Mouse (Mus musculus): ENCODE measurements around the gene Crat. TPM values are rescaled to one million over a fixed set of nuclear protein-coding genes. Genes with fewer than 3 reads are reported as not detected.

The Crat gene
- polyA plus RNA-seq, 1 experiment from 2014 or later: 30.6 TPM

DNA sequence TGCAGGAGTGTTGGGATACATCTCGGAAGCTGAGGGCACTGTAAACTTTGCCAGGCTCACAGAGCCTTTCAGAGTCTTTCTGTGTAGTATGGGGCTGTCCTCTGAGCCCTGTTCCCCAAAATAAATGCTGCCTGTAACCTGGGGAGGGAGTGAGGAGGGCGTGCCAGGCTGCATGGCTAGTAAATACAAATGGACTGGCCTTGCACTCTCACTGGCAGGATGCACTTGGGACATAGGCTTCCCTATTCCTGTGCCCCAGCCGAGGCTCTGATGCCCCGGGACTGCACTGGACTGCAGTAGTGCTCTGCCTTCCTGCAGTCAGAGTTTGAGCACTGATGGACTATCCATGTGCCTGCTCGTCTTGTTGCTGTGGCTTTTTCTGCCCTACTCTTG is 26.9 kb upstream of the Crat start:
- ATAC-seq (ENCODE audit: low FRiP score, low TSS enrichment): no peak
- Histone ChIP-seq H3K9ac (ENCODE audit: low read depth, low read length) (peak overlapping the region; percentile 66), H3K36me3 (ENCODE audit: control insufficient read depth, insufficient read depth, low read length) (peaks cover 64% of the 10 kb centered on the region), H3K27me3 (ENCODE audit: control insufficient read depth, insufficient read depth, low read length) (no peaks in the 10 kb centered on the region), H3K4me1 (ENCODE audit: control insufficient read depth, insufficient read depth, low read length) (peaks cover 64% of the 10 kb centered on the region), H3K4me2 (replicated peaks; ENCODE audit: low read depth, low read length) (peak overlapping the region; percentile 57), H3K9me3 (ENCODE audit: control insufficient read depth, low read length) (no peaks in the 10 kb centered on the region), H3K27ac (ENCODE audit: low read depth, low read length) (peak overlapping the region; percentile 100), H3K4me3 (ENCODE audit: low read length) (peak overlapping the region; percentile 28)
- 43% methylated on average over 5 of the region's 5 CpGs for WGBS

DNA sequence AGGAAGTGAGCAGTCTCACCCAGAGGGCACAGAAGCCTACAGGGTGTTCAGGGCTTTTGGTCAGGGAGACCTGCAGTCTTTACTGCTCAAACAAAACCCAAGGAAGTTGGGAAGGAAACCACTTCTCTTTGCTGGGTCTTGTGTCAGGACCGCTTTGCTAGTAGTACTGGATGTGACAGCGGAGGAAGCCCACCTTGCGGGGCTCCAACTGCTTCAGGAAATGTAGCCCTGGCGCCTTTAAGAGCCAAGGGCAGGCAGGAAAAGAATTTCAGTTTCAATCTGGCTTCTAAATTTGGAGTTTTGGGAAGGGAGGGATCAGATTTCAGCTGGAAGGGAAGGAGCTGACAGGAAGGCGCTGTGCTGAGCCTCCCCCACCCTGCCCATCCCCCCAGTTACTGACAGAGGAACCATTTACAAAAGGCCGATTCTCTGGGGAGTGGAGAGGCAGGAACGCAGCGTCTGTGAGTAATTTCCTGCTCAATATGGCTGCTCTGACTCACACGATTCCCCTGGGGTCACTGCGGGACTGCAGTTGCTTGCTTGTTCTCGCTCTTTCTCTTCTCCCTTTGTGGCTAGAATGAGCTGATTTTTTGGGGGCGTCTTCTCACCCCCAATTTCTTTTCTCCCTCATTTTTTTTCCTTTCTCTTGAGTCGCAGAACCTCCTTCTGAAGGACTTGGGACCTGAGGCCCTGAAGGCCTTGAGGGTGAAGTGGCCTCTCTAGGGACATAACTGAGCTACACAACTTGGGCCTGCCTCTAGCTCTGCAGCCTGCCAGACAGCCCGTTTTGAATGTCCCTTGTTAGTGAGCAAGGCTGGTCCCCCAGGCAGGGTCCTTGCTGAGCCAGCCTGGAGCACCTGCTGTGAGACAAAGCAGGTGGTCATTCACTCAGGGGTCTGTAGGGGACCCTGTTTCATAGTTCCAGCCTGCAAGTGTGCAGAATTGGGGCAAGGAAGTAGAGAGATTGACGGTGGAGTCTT is 26.2 kb upstream of the Crat start:
- peak overlapping the region; percentile 100 for H3K27ac ChIP-seq (ENCODE audit: low read depth, low read length)
- H3K27me3 ChIP-seq (ENCODE audit: control insufficient read depth, insufficient read depth, low read length): no peaks in the 10 kb centered on the region
- H3K4me1 ChIP-seq (ENCODE audit: control insufficient read depth, insufficient read depth, low read length): peaks cover 64% of the 10 kb centered on the region
- H3K4me3 ChIP-seq (ENCODE audit: low read length): peak overlapping the region; percentile 28
- peak; percentile 70 for ATAC-seq (ENCODE audit: low FRiP score, low TSS enrichment)
- H3K9ac ChIP-seq (ENCODE audit: low read depth, low read length): peak overlapping the region; percentile 66
- no peaks in the 10 kb centered on the region for H3K9me3 ChIP-seq (ENCODE audit: control insufficient read depth, low read length)
- H3K4me2 ChIP-seq (replicated peaks; ENCODE audit: low read depth, low read length): peak overlapping the region; percentile 57
- 3% methylated on average over 15 of the region's 15 CpGs for WGBS
- peaks cover 63% of the 10 kb centered on the region for H3K36me3 ChIP-seq (ENCODE audit: control insufficient read depth, insufficient read depth, low read length)

DNA sequence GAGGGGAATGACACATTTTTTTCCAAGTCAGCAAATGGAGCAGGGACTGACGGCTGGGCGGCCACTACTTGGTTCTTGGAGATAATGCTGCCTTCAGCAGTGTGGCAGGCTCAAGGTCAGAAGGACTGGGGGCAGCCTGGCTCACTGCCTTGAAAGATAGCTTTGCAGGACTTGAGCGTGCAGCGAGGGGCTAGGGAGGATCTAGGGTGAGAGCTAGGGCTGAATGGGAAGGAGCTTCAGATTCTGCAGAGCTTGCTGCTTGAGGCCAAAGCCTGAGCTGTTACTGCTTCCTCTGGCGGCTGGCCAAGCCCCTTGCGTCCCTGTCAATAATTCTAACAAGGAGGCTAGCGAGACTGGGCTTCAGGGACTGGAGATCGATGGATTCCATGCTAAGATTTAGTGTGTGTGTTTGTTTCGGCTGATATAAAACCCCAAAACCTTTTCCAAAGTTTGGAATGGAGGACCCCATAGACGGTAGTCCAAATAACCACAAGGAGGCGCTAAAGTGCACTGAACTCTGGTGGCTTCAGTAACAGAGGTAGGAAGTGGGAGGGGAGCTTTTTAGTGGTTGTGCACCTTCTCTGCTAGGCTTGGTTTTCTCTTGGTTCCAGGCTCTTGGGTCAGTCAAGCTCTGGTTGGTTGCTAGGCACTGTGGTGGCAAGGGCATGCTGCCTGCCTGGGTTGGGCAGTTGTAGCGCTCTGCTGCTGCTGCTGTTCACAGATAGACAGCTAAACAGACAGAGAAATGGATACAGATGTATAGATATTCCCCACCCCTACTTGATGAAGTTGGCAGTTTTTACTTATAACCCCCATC is 25.3 kb upstream of the Crat start:
- Histone ChIP-seq H3K27ac (ENCODE audit: low read depth, low read length) (peak overlapping the region; percentile 100), H3K4me1 (ENCODE audit: control insufficient read depth, insufficient read depth, low read length) (peaks cover 62% of the 10 kb centered on the region), H3K9me3 (ENCODE audit: control insufficient read depth, low read length) (no peaks in the 10 kb centered on the region), H3K4me2 (replicated peaks; ENCODE audit: low read depth, low read length) (peak overlapping the region; percentile 57), H3K27me3 (ENCODE audit: control insufficient read depth, insufficient read depth, low read length) (no peaks in the 10 kb centered on the region), H3K9ac (ENCODE audit: low read depth, low read length) (peak overlapping the region; percentile 50; the same call in 1 of the 2 replicates), H3K4me3 (ENCODE audit: low read length) (peak overlapping the region; percentile 9; the same call in 1 of the 2 replicates), H3K36me3 (ENCODE audit: control insufficient read depth, insufficient read depth, low read length) (peaks cover 59% of the 10 kb centered on the region)
- ATAC-seq (ENCODE audit: low FRiP score, low TSS enrichment): peak; percentile 15
- WGBS: 9% methylated on average over 12 of the region's 12 CpGs

DNA sequence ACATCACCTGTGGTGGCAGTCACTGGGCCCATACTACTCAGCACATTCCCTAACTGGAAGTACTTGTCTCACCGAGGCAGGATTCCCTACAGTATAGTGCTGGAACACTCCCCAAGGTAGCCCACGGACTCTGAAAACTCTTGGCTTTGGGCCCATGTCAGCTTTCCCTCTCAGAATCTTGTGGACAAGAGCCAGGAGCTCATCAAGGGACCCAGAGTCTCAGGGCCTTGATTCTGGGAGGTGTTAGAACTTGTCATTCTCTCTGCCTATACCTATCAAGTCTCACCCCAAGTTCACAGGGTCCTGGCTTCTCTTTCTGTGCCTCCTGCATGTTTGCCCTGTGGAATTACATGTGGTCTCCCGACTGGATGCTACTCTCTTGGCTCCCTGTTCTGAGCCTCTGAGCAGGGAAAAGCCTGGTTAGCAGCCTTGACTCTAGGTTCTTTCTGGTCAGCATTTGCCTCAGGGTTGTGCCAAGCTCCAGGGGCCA is 24.6 kb upstream of the Crat start:
- Histone ChIP-seq H3K4me3 (ENCODE audit: low read length) (no peak overlapping the region), H3K4me2 (replicated peaks; ENCODE audit: low read depth, low read length) (no peak overlapping the region), H3K27ac (ENCODE audit: low read depth, low read length) (peak overlapping the region; percentile 100), H3K36me3 (ENCODE audit: control insufficient read depth, insufficient read depth, low read length) (peaks cover 56% of the 10 kb centered on the region), H3K9me3 (ENCODE audit: control insufficient read depth, low read length) (no peaks in the 10 kb centered on the region), H3K9ac (ENCODE audit: low read depth, low read length) (peak overlapping the region; percentile 42; the same call in 1 of the 2 replicates), H3K27me3 (ENCODE audit: control insufficient read depth, insufficient read depth, low read length) (no peaks in the 10 kb centered on the region), H3K4me1 (ENCODE audit: control insufficient read depth, insufficient read depth, low read length) (peaks cover 55% of the 10 kb centered on the region)
- 48% methylated on average over 3 of the region's 3 CpGs for WGBS
- ATAC-seq (ENCODE audit: low FRiP score, low TSS enrichment): no peak

DNA sequence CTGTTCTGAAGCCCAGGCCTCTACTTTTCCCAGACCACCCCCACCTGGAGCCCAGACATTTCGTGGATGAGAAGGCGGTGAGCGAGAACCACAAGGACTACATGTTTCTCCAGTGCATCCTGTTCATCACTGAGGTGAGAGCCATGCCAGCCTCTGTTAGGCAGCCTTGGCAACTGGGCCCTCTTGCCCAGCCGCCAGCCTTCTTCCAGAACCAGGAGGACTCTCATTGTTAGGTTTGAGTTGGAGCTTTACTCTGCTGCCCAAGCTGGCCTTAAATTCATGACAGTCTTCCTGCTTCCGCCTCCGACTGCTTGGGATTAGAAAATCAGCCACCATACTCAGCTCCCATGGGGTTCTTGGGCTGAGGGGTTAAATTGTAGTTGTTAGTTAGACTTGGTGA is 24.0 kb upstream of the Crat start:
- Histone ChIP-seq H3K4me3 (ENCODE audit: low read length) (no peak overlapping the region), H3K27ac (ENCODE audit: low read depth, low read length) (peak overlapping the region; percentile 100), H3K36me3 (ENCODE audit: control insufficient read depth, insufficient read depth, low read length) (peaks cover 52% of the 10 kb centered on the region), H3K4me2 (replicated peaks; ENCODE audit: low read depth, low read length) (no peak overlapping the region), H3K27me3 (ENCODE audit: control insufficient read depth, insufficient read depth, low read length) (no peaks in the 10 kb centered on the region), H3K9me3 (ENCODE audit: control insufficient read depth, low read length) (no peaks in the 10 kb centered on the region), H3K9ac (ENCODE audit: low read depth, low read length) (no peak overlapping the region; the same call in 1 of the 2 replicates), H3K4me1 (ENCODE audit: control insufficient read depth, insufficient read depth, low read length) (peaks cover 49% of the 10 kb centered on the region)
- 89% methylated on average over 6 of the region's 6 CpGs for WGBS
- ATAC-seq (ENCODE audit: low FRiP score, low TSS enrichment): no peak

DNA sequence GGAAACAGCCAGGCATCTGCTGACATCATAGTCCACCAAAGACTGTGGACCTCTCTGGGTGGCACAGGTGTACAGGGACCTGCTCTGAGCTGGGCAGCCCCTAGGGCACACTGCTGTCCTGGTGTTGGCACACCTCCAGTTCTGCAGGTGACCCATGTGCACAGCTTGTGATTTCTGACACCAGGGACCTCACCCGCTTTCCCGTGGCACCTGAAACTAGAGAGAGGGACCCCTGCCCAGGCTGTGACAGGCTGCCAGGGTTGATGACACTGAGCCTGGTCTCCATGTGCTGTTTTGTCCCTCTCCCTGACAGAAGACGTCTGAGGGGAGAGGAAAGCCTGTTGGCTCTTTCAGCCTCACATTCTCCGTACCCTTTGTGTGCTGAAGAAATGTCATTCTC is 22.2 kb upstream of the Crat start:
- Histone ChIP-seq H3K4me3 (ENCODE audit: low read length) (no peak overlapping the region), H3K9ac (ENCODE audit: low read depth, low read length) (no peak overlapping the region), H3K27ac (ENCODE audit: low read depth, low read length) (no peak overlapping the region), H3K9me3 (ENCODE audit: control insufficient read depth, low read length) (no peaks in the 10 kb centered on the region), H3K4me2 (replicated peaks; ENCODE audit: low read depth, low read length) (no peak overlapping the region), H3K27me3 (ENCODE audit: control insufficient read depth, insufficient read depth, low read length) (no peaks in the 10 kb centered on the region), H3K36me3 (ENCODE audit: control insufficient read depth, insufficient read depth, low read length) (peaks cover 51% of the 10 kb centered on the region), H3K4me1 (ENCODE audit: control insufficient read depth, insufficient read depth, low read length) (peaks cover 32% of the 10 kb centered on the region)
- 97% methylated on average over 4 of the region's 4 CpGs for WGBS
- no peak for ATAC-seq (ENCODE audit: low FRiP score, low TSS enrichment)

DNA sequence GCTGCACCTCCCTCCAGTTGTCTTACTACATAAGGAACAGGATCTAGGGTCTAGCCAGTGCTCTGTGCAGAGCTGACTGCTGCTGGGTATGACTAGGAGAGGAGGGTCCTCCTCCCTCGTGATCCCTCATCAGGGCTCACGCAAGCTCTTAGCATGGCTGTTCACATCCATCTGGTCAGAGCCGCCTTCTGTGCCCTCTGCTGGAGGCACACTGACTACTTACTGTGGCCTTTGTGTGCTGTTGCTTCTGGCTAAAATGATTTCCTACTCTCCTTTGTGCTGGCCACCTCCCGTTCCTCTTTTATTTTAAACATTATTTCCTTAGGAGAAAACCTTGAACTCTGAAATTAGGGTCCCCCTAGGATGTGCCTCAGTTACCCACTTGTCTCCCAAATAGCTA is 21.2 kb upstream of the Crat start:
- no peak overlapping the region for H3K9ac ChIP-seq (ENCODE audit: low read depth, low read length)
- WGBS: 87% methylated on average over 4 of the region's 4 CpGs
- H3K4me1 ChIP-seq (ENCODE audit: control insufficient read depth, insufficient read depth, low read length): peaks cover 23% of the 10 kb centered on the region

DNA sequence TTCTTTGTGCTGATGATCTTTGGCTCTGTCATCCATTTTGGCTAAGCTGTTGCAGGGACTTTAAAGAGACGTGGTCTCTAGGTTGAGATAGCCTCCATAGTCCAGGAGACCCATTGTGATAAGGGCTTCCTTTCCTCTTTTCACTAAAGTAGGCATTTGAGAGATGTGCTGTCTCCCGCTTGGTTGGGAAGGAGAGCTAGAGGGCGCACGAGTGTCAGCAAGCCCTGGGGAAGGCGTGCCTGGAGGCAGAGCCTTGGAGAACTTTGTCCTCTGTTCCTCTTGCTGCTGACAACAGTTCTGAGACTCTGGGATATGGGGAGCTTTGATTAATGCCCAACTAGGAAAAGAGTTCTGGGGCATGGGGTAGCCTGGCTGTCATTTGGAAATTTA is 20.5 kb upstream of the Crat start:
- H3K4me2 ChIP-seq (replicated peaks; ENCODE audit: low read depth, low read length): no peak overlapping the region
- ATAC-seq (ENCODE audit: low FRiP score, low TSS enrichment): no peak
- 75% methylated on average over 5 of the region's 5 CpGs for WGBS
- peaks cover 18% of the 10 kb centered on the region for H3K4me1 ChIP-seq (ENCODE audit: control insufficient read depth, insufficient read depth, low read length)
- H3K27ac ChIP-seq (ENCODE audit: low read depth, low read length): no peak overlapping the region
- H3K9ac ChIP-seq (ENCODE audit: low read depth, low read length): no peak overlapping the region
- H3K9me3 ChIP-seq (ENCODE audit: control insufficient read depth, low read length): no peaks in the 10 kb centered on the region
- H3K27me3 ChIP-seq (ENCODE audit: control insufficient read depth, insufficient read depth, low read length): no peaks in the 10 kb centered on the region
- peaks cover 67% of the 10 kb centered on the region for H3K36me3 ChIP-seq (ENCODE audit: control insufficient read depth, insufficient read depth, low read length)
- H3K4me3 ChIP-seq (ENCODE audit: low read length): no peak overlapping the region

More for the DNA sequence above, 21.2 kb upstream of the Crat start:
- Histone ChIP-seq H3K9me3 (ENCODE audit: control insufficient read depth, low read length) (no peaks in the 10 kb centered on the region), H3K36me3 (ENCODE audit: control insufficient read depth, insufficient read depth, low read length) (peaks cover 60% of the 10 kb centered on the region), H3K27me3 (ENCODE audit: control insufficient read depth, insufficient read depth, low read length) (no peaks in the 10 kb centered on the region), H3K27ac (ENCODE audit: low read depth, low read length) (no peak overlapping the region), H3K4me3 (ENCODE audit: low read length) (no peak overlapping the region), H3K4me2 (replicated peaks; ENCODE audit: low read depth, low read length) (no peak overlapping the region)
- ATAC-seq (ENCODE audit: low FRiP score, low TSS enrichment): no peak

All from kidney, embryonic 14.5 days (tissue).